Mouse (Mus musculus): ENCODE measurements around the gene Thap3. TPM values are rescaled to one million over a fixed set of nuclear protein-coding genes. Genes with fewer than 3 reads are reported as not detected.
A peak's percentile ranks its signal among the peaks of the same experiment; 100 is the strongest.

The Thap3 gene
- polyA plus RNA-seq, 1 experiment from 2014 or later, result 45.6 TPM

DNA sequence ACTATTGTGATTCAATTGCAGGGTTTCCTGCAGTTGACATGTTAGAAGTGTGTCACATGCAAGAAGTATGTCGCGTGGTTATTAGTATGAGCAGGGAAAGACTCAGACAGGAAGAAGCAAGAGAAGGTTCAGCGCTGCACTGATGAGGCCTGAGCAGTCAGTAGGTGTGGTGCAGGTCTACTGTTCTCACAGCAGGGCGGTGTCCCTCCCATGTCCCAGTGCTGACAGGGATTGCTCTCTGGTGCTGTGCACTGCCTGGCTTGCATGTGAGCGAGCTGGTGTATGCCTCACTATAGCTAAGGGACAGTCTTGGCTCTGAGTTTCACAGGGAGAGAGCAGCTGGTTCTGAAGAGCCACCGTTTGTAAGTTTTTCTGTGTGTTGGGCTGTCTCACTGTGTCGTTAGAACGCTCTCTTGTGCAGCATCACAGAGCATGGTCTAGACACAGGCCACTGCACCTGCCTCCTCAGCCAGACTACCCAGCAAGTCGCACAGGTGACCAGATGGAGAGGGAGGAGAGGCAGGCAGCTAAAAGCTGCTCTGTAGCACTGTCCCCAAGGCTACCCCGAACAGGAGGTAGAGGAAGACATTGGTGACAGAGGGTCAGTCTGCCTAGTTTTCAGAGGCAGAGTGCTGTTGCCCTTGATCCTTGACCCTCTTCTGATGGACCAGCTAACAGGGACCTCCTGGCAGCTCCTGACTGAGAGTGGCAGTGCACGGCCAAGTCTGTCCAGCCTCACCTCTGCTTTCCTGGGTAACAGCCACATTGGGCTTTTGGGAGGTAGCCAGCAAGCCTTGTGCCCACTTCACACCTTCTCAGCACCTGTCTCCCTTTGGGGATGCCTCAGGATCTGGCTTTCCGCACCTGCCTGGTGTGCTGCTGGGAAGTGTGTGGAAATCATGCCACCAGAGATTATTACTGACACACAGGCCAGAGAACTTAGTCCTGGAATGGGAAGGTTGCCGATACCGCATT, 40.0 kb downstream of the Thap3 start:
- H3K4me1 ChIP-seq, result no peaks in the 10 kb centered on the region
- H3K4me2 ChIP-seq (replicated peaks), result no peak overlapping the region
- no peaks in the 10 kb centered on the region for H3K9me3 ChIP-seq
- H3K36me3 ChIP-seq, result peaks cover 21% of the 10 kb centered on the region
- 91% methylated on average over 14 of the region's 14 CpGs for WGBS
- H3K4me3 ChIP-seq, result no peak overlapping the region
- no peak for ATAC-seq (ENCODE audit: insufficient number of reproducible peaks, insufficient read depth, low FRiP score, low TSS enrichment)
- H3K27me3 ChIP-seq, result no peaks in the 10 kb centered on the region
- H3K27ac ChIP-seq, result no peak overlapping the region
- H3K9ac ChIP-seq, result no peak overlapping the region

DNA sequence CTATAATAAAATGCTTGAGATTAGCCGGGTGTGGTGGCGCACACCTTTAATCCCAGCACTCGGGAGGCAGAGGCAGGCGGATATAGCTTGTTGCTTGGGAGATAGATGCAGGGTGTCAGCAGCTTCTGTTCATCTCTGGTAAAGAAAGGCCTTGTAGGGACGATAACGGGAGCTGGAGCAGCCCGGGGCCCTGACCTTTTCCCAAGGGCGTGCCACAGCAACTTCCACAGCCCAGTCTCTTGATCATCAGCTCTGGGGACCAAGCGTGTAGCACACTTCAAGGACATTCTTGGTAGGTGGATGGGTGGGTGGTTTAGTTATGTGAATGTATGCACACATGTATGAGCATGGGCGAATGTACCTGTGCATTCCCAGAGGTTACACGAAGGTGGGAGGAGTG, 42.6 kb downstream of the Thap3 start:
- Histone ChIP-seq H3K4me3 (no peak overlapping the region), H3K36me3 (0 out of 2 replicates have a peak, but pooled peaks cover 6% of the 10 kb centered on the region), H3K9ac (no peak overlapping the region), H3K4me2 (replicated peaks) (no peak overlapping the region), H3K27me3 (no peaks in the 10 kb centered on the region), H3K9me3 (no peaks in the 10 kb centered on the region), H3K27ac (no peak overlapping the region), H3K4me1 (no peaks in the 10 kb centered on the region)
- ATAC-seq (ENCODE audit: insufficient number of reproducible peaks, insufficient read depth, low FRiP score, low TSS enrichment), result no peak
- WGBS, result 89% methylated on average over 11 of the region's 11 CpGs

DNA sequence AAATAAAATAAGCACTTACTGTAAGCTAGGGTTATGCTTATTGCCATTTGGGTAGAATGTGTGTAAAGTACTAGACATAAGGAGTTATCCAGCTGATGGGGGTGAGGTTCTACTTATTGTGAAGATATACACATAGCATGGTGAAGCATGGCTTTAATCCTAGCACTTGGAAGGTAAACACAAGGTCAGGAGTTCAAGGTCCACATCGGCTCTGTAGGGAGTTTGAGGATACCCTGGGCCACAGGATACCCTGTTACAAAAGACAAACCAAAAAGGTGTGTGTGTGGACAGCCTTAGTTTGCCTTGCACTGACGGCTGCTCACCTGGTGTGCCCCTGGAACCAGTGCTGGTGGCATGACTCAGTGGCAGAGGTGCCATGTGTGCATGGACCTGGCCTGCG, 50.7 kb downstream of the Thap3 start:
- Histone ChIP-seq H3K4me3 (no peak overlapping the region), H3K4me2 (replicated peaks) (no peak overlapping the region), H3K4me1 (peaks cover 12% of the 10 kb centered on the region; the same call in 1 of the 2 replicates), H3K27me3 (no peaks in the 10 kb centered on the region), H3K27ac (no peak overlapping the region), H3K9ac (no peak overlapping the region), H3K36me3 (no peaks in the 10 kb centered on the region), H3K9me3 (no peaks in the 10 kb centered on the region)
- ATAC-seq (ENCODE audit: insufficient number of reproducible peaks, insufficient read depth, low FRiP score, low TSS enrichment), result no peak
- WGBS, result 87% methylated on average over 3 of the region's 3 CpGs

DNA sequence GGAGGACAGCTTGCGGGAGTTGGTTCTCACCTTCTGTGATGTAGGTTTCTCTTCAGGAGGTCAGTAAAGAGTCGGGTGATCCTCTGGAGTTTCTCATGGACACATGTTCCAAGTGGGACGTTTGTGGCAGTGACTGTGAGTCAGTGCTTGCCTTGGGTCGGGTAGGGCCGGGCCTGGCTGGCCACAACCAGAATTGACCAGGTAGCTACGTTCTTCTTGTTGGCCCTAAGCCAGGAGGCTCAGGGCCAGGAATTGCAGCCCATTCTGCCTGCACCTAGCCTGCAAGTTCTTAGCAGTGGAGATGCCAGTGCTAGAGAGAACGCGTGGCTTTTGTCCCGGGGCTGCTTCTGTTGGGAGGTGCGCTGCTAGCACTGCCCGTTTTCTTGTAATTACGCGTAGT, 51.4 kb downstream of the Thap3 start:
- H3K9me3 ChIP-seq, result no peaks in the 10 kb centered on the region
- no peak overlapping the region for H3K9ac ChIP-seq
- no peak overlapping the region for H3K27ac ChIP-seq
- no peaks in the 10 kb centered on the region for H3K27me3 ChIP-seq
- 90% methylated on average over 13 of the region's 13 CpGs for whole genome bisulfite sequencing
- ATAC-seq (ENCODE audit: insufficient number of reproducible peaks, insufficient read depth, low FRiP score, low TSS enrichment), result no peak
- no peak overlapping the region for H3K4me2 ChIP-seq (replicated peaks)
- H3K4me1 ChIP-seq, result peaks cover 12% of the 10 kb centered on the region; the same call in 1 of the 2 replicates
- no peaks in the 10 kb centered on the region for H3K36me3 ChIP-seq
- H3K4me3 ChIP-seq, result no peak overlapping the region

DNA sequence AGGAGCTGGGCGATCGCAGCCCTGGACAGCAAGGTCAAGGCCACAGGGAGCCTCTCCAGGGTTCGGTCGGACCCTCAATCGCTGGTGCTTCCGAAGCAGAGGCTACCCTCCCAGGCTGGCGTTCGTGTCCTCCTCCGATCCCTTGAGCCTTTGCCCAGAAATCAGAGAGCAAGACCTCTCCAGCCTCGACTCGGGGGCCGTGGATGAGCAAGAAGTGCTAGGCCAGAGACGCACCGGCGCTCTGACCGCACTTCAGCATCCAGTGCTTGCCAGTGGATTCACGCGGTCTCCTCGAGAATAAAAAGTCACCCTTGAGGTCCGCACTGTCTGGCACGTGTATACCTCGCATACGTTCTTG, 54.6 kb downstream of the Thap3 start:
- Histone ChIP-seq H3K4me2 (replicated peaks) (peak overlapping the region; percentile 95), H3K36me3 (no peaks in the 10 kb centered on the region), H3K27ac (no peak overlapping the region), H3K27me3 (no peaks in the 10 kb centered on the region), H3K9ac (peak overlapping the region; percentile 94), H3K4me3 (peak overlapping the region; percentile 100), H3K4me1 (peaks cover 12% of the 10 kb centered on the region; the same call in 1 of the 2 replicates), H3K9me3 (no peaks in the 10 kb centered on the region)
- 2% methylated on average over 23 of the region's 23 CpGs for WGBS
- ATAC-seq (ENCODE audit: insufficient number of reproducible peaks, insufficient read depth, low FRiP score, low TSS enrichment), result no peak

DNA sequence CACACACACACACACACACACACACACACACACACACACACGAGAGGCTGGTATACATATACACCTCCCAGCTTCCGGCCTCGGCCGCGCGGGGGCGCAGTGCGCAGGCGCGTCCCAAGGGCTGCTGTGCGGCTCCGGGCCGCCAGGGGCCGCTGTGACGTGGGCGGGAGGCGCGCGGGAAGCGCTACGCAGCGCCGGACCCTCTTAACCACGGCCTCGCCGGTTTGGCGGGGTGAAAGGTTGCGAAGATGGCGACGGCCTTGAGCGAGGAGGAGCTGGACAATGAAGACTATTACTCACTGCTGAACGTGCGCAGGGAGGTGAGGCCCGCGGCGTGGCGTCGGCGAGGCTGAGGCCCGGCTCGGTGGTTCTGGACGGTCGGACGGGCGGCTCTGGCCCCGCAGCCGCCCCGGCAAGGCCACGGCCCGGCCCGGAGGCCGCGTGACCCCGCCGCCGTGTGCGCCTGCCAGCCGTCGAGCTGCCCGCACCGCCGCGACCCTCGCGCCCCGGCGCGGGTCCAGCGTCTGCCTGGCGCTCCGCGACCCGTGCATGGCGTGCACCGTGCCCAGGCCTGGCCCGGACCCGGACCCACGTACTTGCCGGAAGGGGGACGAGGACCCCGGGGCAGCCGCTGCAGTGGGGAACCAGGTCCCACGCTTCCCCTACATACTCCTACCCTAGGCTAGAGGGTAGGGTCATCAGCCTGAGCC, 55.1 kb downstream of the Thap3 start, which contains the start of gene Dnajc11:
Gene Dnajc11 (plus strand): TSS at position 187 of the 710 bp plus-strand sequence.
- H3K4me1 ChIP-seq, result peaks cover 12% of the 10 kb centered on the region; the same call in 1 of the 2 replicates
- no peaks in the 10 kb centered on the region for H3K36me3 ChIP-seq
- under 1% methylated on average over 75 of the region's 83 CpGs for WGBS
- peak within 1 kb of the TSS; percentile 100 for H3K4me3 ChIP-seq
- no peak within 1 kb of the TSS for H3K27ac ChIP-seq
- ATAC-seq (ENCODE audit: insufficient number of reproducible peaks, insufficient read depth, low FRiP score, low TSS enrichment), result peak; percentile 80
- peak within 1 kb of the TSS; percentile 94 for H3K9ac ChIP-seq
- peak within 1 kb of the TSS; percentile 95 for H3K4me2 ChIP-seq (replicated peaks)
- no peaks in the 10 kb centered on the region for H3K27me3 ChIP-seq
- no peaks in the 10 kb centered on the region for H3K9me3 ChIP-seq

Other genes with a start within 250 kb of the Thap3 start
- gene Camta1, start 127.1 kb downstream of the Thap3 start, polyA plus RNA-seq (2016; fragmentation: Nextera tagmentation; extraction: Ambion mirVana), result 107 and 115 TPM in 2 replicates
- gene Dnajc11, start 55.3 kb downstream of the Thap3 start, polyA plus RNA-seq (2016; fragmentation: Nextera tagmentation; extraction: Ambion mirVana), result 78.2 and 86.6 TPM in 2 replicates
- gene Phf13, start 7.3 kb upstream of the Thap3 start, polyA plus RNA-seq (2016; fragmentation: Nextera tagmentation; extraction: Ambion mirVana), result 42.2 and 44.3 TPM in 2 replicates
- 13.0 and 13.5 TPM in 2 replicates for gene Klhl21, start 19.8 kb upstream of the Thap3 start, polyA plus RNA-seq (2016; fragmentation: Nextera tagmentation; extraction: Ambion mirVana)
- 25.3 and 30.2 TPM in 2 replicates for gene Zbtb48, start 38.7 kb upstream of the Thap3 start, polyA plus RNA-seq (2016; fragmentation: Nextera tagmentation; extraction: Ambion mirVana)
- 1.0 and 1.1 TPM in 2 replicates for gene Tas1r1, start 49.6 kb upstream of the Thap3 start, polyA plus RNA-seq (2016; fragmentation: Nextera tagmentation; extraction: Ambion mirVana)
- gene Nol9, start 50.3 kb upstream of the Thap3 start, polyA plus RNA-seq (2016; fragmentation: Nextera tagmentation; extraction: Ambion mirVana), result 43.8 and 46.0 TPM in 2 replicates
- 17.8 and 19.0 TPM in 2 replicates for gene Plekhg5, start 83.5 kb upstream of the Thap3 start, polyA plus RNA-seq (2016; fragmentation: Nextera tagmentation; extraction: Ambion mirVana)
- 1.1 and 2.1 TPM in 2 replicates for gene Tnfrsf25, start 126.9 kb upstream of the Thap3 start, polyA plus RNA-seq (2016; fragmentation: Nextera tagmentation; extraction: Ambion mirVana)
- 6.4 and 6.6 TPM in 2 replicates for gene Espn, start 163.4 kb upstream of the Thap3 start, polyA plus RNA-seq (2016; fragmentation: Nextera tagmentation; extraction: Ambion mirVana)
- gene Hes2, start 169.9 kb upstream of the Thap3 start, polyA plus RNA-seq (2016; fragmentation: Nextera tagmentation; extraction: Ambion mirVana), result 0.09 TPM in 1 of 2 replicates, not detected in the other
- gene Acot7, start 189.1 kb upstream of the Thap3 start, polyA plus RNA-seq (2016; fragmentation: Nextera tagmentation; extraction: Ambion mirVana), result 57.9 and 69.8 TPM in 2 replicates